Mouse (Mus musculus) kidney, postnatal 14 days (tissue): ENCODE measurements at regions not wholly inside any gene's neighbourhood (a gene's known extent, or its start where the extent isn't known, plus 50 kb on each side); places are given as distances from the start of the nearest gene placed in this dataset.
A peak's percentile ranks its signal among the peaks of the same experiment; 100 is the strongest.

Source experiments
- DNase-seq: peaks from one replicate; pipeline ENCODE4 v3.0.0; 2022; ENCODE audit warnings: mixed read lengths

DNA sequence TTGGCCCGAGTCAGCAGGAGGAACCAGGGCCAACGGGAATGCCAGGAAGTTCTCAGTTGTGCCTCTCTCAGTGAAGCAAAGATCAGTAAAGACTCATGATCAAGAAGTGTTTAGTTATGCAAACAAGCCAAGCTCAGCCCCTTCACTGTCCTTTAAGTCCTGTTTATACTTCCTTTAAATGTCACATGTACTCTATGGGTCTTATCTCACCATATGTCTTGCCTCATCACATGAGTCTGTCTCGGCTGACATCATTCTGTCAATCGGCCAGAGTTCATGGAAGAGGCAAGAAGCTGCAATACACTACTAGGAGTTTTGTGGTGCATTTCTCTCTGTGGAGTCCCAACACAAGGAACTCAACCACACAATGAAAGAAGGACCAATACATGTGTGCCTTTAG, 71.8 kb downstream of the Scp2d1 start:
- DNase-seq = no peak

DNA sequence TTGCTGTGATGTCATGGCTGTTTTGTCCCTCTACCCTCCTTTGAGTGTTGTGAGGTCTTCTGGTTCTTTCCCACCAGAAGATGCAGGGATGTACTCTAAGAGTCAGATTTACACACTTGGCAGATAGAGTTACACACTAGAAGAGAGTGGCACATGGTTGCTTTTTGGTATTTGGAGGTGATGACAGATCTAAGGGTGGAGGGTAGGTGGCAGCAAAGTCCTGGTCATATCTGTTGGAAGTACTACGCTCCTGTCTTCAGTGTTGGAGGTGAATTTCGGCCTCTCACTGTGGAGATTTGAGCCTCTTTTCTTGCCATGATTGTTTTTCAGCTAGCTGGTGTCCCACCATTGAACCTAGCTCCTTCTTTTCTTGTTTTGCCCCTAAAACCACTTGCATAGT, 73.0 kb downstream of the Scp2d1 start:
- DNase-seq = no peak

DNA sequence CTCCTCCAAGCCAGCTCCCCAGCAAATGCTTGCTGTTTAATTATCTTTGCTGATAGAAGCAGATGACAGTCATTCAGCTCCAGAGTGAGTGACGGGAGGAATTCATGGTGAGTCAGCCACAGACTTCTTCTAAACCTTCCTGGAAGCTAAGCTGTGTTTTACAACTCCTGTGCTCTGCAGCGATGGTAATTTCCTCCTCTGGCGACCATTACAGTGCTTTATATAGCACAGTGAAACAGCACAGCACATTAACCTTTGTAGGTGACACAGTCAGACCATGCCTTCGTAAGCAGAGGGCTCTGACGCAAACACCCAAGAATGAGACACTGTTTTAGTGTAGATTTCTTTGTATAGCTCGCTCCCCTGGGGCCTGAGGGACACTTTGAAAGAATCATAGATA, 83.3 kb downstream of the Scp2d1 start:
- no peak for DNase-seq

DNA sequence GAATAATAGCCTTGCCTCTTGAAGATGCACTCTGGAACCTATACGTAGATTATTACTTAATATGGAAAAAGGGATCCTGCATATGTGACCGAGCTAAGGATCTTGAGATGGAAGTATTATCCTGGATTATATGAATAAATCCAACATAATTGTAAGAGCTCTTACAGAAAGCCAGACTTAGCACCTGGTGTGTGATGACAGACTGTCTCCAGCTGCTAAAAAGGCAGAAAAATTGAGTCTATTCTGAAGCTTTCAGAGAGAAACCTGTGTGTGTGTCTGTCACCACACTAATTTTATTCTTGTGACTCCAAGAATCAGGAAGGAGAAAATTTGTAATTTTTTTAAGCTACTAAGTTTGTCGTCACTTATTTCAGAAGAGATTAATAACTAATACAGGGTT, 122.4 kb downstream of the Scp2d1 start:
- no peak for DNase-seq

DNA sequence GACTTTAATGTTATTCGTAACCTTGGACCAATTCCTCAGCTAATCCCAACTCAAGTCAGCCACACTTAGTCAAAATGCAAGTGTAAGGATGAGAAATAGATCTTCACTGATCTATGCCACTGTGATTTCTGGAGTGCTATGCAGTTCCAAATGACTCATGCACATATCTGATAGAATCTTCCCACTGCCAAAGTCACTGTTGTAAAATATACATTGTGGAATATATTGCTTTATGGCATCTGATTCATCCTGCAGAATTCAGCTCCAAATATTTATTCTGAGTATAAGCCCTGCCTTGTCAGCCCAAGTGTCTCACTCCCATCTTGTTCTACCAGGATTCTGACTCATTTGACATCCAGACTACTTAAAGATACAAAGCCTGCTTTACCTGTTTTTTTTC, 123.0 kb downstream of the Scp2d1 start:
- no peak for DNase-seq

DNA sequence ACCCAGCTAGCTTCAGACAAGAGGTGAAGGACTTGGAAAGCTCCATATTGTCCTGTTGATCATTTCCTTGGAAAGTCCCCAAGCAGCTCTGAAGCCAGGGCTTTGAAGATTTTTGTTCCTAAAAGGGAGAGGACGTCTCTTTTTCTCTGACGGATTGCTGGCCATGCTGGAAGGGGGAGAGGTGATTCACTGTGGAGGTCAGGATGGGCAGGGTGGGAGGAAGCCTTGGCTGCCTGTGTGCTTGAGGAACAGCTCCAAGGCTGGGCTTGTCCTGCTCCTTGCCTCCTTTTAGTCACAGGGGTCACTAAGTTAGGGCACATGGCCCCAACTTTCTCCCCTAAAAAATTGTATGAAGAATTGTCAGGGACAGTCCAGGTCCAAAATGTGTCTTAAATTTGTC, 125.8 kb downstream of the Scp2d1 start:
- DNase-seq = peak; percentile 7
